Mouse (Mus musculus) megakaryocyte progenitor cell, adult 5-6 weeks (primary cell): Measurements from ENCODE around the gene Dpagt1. TPM values are rescaled to one million over a fixed set of nuclear protein-coding genes. Genes with fewer than 3 reads are reported as not detected.
"Not testable (repeated sequence)": the region's sequence is repeated elsewhere in the genome, so short reads cannot be mapped to it uniquely, and the experiment has no call there.

Source experiments
- ATAC-seq: replicated peaks from 2 replicates; pipeline ENCODE4 v1.8.0; 2016; ENCODE audit warnings: mild to moderate bottlenecking, moderate TSS enrichment, inconsistent platforms; ENCODE audit not compliant: poor library complexity
- total RNA-seq, 2 experiments: library from RNA; stranded (forward) in 1 of 2; stranded (reverse) in 1 of 2; fragments of 157-497, 149-512 nt in 1 of 2; fragments of 200-1000 nt in 1 of 2; gene quantifications; 2 replicates each; pipeline versions ENCODE4 v1.2.3 to v1.2.4; 2015 to 2017

The Dpagt1 gene
- total RNA-seq, 2 experiments from 2014 or later: 21.0 to 54.8 TPM

DNA sequence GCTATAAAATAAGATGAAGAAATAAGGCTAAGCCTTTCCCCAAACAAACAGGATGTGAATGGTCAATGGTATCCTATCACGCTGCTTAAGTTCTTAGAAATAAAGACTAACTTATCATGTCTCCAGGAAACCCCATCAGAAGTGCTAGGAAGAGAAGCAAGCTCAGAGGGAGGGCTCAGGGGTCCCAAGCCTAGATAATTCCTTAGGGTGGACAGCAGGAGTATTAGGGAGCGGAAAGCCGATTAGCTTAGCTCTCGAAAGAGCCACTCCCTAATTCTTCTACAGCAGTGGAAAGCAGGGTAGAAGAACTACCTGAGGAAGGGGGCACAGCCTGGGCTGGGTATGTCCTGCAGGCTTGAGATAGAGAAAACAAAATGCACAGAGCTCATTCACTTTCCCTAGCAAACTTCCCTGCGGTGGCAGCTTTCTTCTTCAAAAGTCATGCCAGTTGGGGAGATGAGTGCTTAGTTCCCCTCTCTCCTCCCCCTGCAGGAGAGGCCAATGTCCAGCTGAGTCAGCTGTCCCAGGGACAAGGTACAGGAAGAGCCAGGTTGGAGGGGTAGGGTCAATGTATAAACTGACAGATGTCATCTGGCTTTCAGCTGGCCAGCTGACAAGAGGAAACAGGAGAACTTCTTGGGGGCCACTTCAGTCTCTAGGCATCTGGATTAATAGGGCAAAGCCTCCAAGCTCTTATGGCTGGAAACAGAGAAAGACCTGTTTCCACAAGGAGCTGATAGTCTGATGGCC lies 7.6 kb upstream of the Dpagt1 start:
- no peak for ATAC-seq

DNA sequence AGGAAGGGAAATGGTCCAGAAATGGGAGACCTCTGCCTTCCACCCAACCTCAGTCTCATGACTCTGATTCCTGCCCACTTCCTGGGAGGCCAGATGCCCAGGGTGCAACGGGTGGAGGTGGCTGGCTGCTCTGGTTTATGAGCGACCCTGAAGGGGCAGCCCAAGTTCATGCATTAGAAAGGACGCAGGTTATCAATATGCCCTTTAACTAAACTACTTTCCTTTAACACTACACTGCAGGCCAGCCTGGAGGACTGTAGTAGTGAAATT lies 7.1 kb upstream of the Dpagt1 start:
- no peak for ATAC-seq

DNA sequence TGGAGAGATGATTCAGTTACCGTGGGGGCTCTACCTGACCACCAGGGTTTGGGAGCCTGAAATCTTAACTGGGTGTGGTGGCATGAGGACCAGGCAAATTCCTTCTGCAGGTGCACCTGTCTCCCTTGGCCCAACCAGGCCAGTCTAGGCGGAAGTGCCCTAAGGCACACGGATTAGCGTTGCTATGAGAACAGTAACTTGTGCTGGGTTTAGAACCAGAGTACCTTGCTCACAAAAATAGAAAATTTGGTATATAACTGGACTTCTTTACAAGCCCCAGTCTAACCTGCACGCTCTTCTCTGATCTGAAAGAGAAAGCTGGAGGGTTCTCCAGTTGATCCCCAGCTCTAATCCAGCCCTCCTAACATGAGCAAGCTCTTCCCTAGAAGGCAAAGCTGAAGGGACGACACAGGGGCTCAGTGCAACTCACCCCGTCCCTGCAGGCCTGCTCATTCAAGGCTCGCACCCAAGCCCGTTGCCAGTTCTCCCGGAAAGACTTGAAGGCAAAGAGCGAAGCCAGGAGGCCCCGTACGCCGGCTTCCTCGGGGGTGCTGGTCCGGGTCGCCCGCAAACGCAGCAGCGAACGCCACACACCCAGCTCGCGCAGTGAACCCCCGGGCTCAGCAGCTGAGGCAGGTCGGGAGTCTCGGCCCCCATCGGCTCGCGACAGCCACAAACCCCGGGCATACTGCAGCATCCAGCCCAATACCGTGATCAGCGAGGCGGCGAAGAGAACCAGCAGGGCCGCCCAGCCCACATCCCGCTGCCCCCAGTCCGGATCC lies 6.5 kb upstream of the Dpagt1 start:
- ATAC-seq: 0 out of 2 replicates have a peak, but pooled peaks have one; percentile 6

DNA sequence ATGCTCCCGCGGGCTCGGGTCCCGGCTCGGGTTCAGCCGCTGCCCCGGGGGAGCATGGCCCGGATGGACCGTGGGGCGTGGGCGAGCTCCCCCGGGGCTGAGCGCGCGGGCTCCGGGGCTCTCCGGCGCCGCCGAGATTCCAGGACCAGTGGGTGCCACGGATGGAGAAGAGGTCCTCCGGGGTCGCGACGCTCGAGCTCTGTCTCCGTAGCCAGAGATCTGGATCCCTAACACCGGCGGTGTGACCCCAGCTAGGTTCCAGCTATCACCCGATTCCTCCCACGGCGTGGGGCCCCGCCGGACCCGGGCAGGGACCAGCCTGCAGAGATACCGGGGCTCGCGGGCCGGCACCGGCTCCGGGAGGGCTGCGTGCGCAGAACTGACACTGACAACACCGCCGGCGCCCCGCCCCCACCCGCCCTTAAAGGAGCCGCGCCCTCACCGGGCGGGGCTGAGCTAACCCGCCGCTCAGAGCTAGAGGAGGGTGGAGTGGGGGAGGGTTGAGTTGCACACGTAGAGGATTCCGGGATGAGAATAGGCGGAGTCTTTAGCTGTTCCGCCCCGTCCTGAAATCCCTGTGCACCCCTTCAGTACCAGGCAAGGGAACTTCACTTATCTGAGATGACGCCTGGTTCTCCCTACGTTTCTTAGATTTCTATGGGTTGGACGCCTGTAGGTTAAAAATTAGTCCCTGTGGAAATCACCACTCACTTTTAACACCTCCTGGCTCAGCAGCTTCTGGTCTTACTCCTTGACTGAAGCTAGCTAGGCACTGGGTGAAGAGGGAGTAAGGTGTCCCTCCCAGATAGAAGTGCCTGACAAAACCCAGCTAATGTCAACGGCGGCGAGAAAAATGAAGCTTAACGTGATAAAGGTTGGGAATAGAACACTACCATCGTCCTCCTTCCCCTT lies 5.7 kb upstream of the Dpagt1 start, which contains the start of gene C2cd2l:
C2cd2l (minus strand) TSS at position 399 of the 912 bp plus-strand sequence.
- peak; percentile 94 for ATAC-seq

DNA sequence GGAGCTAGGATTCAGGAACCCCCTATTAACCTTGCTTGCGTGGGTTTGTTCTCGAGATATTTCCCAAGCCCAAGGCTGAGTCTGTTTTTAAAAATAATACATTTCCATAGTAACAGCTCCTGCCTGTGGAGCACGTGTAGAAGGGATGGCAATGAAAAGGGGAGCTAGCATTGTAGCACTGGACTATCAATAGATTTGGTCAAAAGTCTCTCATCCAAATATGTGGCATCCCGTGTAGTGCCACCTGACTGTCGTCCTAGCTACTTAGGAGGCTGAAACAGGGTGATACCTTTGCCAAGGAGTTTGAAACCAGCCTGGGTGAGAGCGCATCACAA lies 5.1 kb upstream of the Dpagt1 start:
- ATAC-seq: no peak

DNA sequence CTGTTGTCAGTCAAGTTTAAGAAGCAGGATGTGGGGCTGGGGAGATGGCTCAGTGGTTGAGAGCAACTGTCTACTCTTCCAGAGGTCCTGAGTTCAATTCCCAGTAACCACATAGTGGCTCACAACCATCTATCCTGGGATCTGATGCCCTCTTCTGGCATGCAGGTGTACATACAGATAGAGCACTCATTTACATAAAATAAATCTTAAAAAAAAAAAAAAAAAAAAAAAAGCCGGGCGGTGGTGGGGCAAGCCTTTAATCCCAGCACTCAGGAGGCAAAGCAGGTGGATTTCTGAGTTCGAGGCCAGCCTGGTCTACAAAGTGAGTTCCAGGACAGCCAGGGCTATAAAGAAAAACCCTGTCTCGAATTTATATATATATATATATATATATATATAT lies 2.2 kb upstream of the Dpagt1 start:
- not testable (repeated sequence) for ATAC-seq

DNA sequence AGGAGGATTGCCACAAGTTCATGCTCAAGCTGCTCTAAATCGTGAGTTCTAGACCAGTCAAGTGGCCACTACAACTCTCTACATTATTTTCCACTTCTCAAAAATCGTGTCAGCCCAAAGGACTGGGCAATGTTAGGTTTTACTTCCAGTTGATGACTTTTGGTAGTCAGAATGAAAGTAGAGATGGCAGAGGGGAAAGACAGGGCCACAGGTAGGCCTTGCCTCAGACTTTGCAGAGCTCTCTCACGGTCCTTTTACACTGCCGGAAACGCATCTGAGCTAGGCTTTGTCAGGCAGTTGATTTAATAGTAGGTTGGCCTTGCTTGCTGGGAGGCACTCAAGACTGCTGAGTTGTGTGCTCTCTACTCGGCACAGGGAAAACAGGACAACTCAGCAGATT lies 1.7 kb upstream of the Dpagt1 start:
- no peak for ATAC-seq

DNA sequence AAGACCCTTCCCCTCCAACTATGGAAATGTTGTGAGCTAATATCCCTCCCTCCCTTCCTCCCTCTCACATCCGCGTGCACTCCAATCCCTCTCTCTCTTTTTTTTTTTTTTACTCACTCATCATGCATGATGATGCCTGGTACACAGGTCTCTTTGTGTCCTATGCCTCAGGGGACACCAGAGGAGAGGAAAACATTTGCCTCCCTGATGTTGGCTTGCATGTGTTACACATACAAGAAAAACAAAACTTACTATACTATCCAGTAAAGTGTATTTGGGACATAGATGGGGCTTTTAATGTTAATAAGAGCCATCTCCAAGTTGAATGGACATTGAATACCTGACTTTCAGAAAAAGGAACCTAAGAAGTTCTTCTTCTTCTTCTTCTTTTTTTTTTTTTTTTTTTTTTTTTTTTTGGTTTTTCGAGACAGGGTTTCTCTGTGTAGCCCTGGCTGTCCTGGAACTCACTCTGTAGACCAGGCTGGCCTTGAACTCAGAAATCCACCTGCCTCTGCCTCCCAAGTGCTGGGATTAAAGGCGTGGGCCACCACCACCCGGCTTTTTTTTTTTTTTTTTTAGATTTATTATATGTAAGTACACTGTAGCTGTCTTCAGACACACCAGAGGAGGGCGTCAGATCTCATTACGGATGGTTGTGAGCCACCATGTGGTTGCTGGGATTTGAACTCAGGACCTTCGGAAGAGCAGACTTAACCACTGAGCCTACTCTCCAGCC lies 619 bp upstream of the Dpagt1 start:
- not testable (repeated sequence) for ATAC-seq

DNA sequence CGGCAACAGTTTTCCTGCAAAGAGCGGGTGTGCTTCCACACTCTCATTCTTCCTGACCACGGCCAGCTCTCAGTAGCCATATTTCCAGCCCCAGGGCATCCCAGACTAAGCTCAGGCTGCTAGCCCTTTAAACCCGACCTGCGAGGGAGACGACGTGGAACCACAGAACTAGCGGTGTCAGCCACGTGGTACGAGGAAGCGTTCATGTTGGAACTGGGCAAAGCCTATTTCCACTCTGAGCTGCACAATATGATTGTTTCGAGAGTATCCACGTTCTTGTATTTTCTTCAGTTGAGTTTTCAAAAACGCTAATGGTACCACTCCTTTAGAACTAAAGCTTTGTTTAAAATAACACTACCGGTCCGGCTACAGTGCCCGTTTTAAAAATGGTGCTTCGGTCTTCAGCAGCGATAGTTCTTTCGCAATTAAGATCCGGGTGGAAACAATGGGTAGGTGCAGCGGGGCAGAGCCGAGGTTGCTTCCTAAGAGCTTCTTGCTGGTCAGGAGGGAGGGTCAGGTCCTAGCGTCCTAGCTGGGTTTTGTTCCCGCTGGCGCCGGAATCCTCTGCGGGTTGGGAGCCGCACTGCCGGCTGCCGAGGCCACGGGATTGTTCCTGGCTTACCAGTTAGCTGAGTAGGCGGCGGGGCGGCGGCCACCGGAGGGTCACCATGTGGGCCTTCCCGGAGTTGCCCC lies 698 bp downstream of the Dpagt1 start:
- ATAC-seq: peak; percentile 89

DNA sequence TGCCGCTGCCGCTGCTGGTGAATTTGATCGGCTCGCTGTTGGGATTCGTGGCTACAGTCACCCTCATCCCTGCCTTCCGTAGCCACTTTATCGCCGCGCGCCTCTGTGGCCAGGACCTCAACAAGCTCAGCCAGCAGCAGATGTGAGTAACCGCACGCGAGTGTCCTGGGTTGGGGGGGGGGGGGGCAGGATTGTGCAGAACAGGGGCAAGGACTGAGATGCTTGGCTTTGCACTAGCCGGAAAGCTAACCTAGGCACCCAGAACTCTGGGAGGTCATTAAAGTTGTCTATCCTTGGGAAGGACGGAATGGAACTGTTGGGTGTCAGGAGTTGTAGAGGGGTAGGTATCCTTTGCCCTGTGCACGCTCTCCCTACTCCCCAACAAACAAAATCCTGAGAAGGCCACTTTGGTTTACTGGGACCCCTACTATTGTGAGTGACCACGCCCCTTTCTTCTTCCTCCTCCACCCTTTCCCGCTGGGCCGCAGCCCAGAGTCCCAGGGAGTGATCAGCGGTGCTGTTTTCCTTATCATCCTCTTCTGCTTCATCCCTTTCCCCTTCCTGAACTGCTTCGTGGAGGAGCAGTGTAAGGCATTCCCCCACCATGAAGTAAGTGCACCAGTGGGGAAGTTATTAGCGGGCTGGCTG lies 1.4 kb downstream of the Dpagt1 start:
- 0 out of 2 replicates have a peak, but pooled peaks have one; percentile 2 for ATAC-seq

DNA sequence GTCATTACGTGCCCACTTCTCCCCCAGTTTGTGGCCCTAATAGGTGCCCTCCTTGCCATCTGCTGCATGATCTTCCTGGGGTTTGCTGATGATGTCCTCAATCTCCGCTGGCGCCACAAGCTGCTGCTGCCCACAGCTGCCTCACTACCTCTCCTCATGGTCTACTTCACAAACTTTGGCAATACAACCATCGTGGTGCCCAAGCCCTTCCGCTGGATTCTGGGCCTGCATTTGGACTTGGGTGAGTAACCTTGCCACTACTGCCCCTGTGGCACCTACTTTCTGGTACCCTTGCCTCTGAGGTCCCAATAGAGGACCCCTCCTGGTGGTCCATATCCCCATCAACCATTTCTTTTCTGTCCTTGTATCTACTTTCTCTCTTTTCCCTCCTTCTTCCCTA lies 2.1 kb downstream of the Dpagt1 start:
- no peak for ATAC-seq

DNA sequence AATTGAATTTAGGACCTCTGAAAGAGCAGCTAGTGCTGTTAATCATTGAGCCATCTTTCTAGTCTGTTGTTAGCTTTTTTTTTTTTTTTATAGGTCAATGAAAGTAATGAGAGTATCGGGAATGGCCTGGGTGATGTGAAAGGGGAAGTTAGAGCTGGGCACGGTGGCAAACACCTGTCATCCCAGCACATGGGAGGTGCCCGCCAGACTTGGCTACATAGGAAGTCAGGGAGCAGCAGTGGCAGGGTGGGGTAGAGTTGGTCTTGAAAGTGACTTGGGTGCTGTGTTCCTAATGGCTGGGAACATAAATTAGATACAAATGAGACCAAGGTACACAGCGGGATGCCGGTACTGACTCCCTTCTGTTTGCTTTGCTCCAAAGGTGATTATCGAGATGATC lies 4.9 kb downstream of the Dpagt1 start:
- no peak for ATAC-seq

DNA sequence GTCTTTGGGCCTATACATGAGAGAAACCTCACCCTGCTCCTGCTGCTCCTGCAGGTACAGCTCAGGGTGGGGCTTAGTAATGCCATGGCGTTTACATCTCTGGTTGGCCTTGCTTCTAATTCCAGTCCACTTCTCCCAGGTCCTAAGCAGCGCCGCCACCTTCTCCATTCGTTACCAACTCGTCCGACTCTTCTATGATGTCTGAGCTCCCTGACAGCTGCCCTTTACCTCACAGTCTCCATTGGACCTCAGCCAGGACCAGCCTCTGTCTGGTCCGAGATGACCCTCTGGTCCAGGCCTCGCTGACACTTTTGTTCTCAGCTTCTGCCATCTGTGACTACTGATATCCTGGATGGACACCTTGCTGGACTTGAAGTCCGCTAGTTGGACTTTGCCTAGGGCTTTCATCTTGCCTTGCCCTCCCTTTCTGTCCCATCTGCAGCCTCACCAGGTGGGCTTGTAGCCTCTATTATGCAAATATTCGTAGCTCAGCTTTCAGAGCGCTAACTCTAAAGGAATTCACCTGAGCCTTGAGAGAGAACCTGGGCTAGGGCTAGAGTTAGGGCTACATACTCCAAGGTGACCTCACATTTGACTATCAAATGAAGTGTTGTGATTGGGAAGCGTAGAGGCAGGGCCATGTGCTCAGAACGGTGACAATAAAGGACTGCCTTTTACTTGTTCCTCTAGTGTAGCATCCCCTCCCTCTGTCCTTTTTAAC lies 7.3 kb downstream of the Dpagt1 start:
- ATAC-seq: no peak

DNA sequence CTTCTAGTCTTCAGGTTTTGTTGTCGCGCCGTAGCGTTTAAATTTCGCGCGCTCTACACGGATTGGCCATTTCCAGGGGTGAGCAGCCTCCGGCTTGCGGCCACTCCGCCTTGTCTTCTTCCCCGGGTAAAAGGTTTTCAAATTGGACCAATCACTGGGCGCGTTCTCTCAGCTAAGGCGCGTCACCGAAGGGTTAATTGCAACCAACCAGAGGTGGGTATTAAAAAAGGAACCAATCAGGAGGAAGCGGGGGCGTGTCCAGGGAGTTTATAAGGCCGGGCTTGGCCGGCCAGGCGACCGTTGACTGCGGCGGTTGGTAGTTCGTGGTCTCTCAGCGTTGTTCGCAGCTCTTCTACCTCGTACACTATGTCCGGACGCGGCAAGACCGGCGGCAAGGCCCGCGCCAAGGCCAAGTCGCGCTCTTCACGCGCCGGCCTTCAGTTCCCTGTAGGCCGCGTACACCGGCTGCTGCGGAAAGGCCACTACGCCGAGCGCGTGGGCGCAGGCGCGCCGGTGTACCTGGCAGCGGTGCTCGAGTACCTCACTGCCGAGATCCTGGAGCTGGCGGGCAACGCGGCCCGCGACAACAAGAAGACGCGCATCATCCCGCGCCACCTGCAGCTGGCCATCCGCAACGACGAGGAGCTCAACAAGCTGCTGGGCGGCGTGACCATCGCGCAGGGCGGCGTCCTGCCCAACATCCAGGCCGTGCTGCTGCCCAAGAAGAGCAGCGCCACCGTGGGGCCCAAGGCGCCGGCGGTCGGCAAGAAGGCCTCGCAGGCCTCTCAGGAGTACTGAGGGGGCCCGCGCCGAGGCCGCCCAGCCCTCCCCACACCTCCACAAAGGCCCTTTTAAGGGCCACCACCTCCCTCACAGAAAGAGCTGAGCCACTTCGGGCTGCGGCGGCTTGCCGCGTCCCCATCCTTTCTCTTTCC lies 8.8 kb downstream of the Dpagt1 start, which contains the start of gene H2afx:
H2afx (plus strand) TSS at position 299 of the 935 bp plus-strand sequence.
- peak; percentile 86 for ATAC-seq

DNA sequence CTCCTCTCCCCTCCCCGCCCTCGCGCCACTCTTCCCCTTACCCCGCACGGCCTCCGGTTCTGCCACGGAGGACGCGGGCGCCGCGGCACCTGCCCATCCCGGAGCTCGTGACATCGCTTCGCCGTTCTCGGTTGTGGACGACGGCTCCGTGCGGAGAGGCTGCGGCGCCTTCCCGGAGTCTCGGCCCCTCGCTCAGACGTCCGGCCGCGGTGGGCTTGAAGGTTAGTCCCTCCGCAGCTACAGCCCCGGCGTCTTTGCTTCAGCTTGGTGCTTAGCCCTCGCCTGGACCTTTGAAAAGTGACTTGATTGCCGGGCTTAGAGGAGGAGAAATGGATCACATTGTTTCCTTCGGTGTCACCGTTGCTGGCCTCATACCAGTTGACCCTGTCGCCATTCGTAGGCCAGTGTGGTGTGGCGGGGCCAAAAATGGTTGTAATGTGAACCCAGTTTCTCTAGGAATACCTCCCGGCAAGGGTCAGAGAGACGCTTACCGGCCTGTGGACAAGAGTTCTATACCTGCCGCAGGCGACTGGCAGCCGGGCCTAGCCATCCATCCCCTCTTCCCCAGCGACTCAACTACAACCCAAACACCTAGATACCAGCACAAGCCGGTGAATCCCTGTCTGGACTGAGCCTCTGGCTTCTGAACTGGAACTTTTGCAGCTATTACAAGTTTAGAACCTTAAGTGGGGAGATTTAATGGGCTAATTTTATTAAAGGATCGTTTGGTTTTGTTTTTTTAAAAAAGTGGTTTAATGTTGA lies 9.7 kb downstream of the Dpagt1 start:
- no peak for ATAC-seq

DNA sequence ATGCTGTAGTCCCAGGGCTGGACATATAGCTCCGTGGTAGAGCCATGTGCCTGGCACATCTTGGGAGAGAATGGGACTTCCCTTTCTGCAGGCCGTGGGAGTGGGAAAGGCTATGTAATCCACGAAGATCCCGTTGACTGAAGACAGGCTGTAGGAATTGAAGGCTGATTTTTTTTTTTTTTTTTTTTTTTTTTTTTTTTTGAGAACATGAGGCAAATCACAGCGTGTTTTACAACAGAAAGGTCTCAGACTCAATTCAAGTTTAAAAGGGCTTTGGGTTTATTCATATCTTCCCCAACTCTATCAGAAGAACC lies 10.2 kb downstream of the Dpagt1 start:
- no peak for ATAC-seq

DNA sequence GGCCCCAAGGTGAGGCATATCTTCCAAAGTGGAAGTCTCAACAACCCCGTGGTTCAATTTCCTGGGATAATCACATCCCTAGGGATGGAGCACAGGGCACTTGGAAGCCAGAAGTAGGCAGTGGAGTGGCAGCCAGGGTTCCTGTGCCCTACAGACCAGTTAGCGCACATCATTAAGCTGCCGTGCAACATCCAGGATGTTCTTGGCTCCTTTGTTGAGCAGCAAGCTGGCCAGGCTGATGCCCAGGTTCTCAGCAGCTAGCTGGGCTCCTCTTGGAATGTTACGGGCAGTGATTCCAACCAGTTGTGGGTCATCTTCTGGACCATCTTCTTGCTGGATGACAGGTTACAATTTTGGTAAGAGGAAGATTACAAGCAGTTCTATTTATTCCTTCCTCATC lies 10.7 kb downstream of the Dpagt1 start:
- not testable (repeated sequence) for ATAC-seq
